Mouse (Mus musculus): ENCODE data around the gene Lmtk3. TPM values are rescaled to one million over a fixed set of nuclear protein-coding genes. Genes with fewer than 3 reads are reported as not detected.

Gene Lmtk3
- total and polyA plus RNA-seq, 2 experiments from 2014 or later = 0.31 TPM; not detected in 1

DNA sequence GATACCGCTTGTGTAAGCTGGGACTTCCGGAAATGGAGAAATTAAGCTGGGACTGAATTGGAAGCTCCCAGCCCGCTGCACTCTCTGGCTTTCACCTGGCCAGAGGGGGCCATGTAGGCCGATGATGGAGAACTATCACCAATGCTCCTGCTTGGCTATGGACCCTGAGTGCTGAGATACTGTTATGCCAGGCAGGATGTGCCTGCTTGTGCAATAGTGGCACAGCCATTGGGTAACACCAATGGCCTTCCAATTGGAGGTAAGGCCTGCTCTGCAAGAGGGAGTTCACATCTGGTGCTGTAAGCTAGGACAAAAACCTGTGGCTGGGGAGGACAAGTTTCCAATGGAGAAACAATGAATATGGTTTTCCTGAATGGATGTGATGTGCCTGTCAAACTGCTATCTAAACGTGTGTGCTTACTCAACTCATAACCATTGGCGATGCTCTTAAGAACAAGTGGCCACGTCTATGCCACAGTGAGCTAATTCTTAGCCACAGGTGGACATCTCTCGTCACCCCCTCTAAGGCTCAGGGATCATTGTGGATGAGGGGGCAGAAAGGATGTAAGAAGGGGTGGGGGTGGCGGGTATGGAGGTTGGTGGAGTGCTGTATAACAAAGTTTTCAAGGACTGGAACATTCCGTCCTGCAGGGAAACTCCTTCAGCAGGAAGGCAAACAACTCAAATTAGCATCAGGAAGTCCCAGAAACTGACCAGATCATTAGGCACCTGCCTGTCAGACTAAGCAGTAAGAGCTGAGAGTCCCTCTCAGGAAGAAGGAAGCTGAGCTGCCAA is 59.6 kb downstream of the Lmtk3 start:
- Histone ChIP-seq H3K9ac (replicated peaks; ENCODE audit: low read depth, low read length) (no peak overlapping the region), H3K4me1 (ENCODE audit: control insufficient read depth, insufficient read depth) (no peaks in the 10 kb centered on the region), H3K36me3 (replicated peaks; ENCODE audit: control insufficient read depth, insufficient read depth, low read length) (no peaks in the 10 kb centered on the region), H3K4me3 (ENCODE audit: low read depth, low read length) (no peak overlapping the region), H3K27me3 (ENCODE audit: control insufficient read depth, insufficient read depth, low read length) (0 out of 2 replicates have a peak, but pooled peaks cover 18% of the 10 kb centered on the region), H3K27ac (ENCODE audit: low read depth) (no peak overlapping the region), H3K9me3 (replicated peaks; ENCODE audit: control insufficient read depth, low read length) (no peaks in the 10 kb centered on the region), H3K4me2 (ENCODE audit: low read depth, low read length) (no peak overlapping the region)
- no peak for TF ChIP-seq CTCF (IDR thresholded peaks at IDR 0.05; ENCODE audit: low read depth)
- no peak for TF ChIP-seq EP300 (IDR thresholded peaks at IDR 0.05; ENCODE audit: low read depth)
- WGBS = 77% methylated on average over 10 of the region's 10 CpGs
- ATAC-seq (ENCODE audit: insufficient read depth, low read depth) = no peak
- no peak for DNase-seq (ENCODE audit: low spot score)

DNA sequence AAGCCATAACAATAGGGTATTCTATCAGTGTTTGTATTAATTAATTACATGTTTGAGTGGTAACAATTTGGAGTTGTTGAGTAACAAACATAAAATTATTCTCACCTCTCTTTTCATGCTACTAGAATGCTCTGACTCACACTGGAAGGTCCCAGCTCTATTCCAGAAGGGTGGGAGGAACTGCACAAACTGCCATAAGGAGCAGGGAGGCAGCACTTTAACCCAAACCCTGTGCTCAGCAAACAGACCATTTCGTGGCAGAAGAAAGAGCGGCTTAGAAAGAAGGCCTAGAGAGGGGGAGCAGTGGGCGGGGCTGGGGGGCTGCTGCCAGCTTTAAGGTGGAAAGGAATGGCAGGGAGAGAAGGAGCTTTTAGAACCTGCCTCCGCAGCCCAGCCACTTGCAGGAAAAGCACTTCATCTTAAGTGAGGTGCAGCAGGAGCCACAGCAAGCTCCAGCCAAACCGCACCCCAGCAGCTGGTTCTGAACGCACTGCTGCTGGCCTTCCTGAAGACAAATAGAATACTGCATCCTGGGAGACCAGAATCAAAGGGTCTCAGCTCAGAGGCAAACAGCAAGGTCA is 65.0 kb downstream of the Lmtk3 start:
- ATAC-seq (ENCODE audit: insufficient read depth, low read depth) = no peak
- Histone ChIP-seq H3K36me3 (replicated peaks; ENCODE audit: control insufficient read depth, insufficient read depth, low read length) (no peaks in the 10 kb centered on the region), H3K27me3 (ENCODE audit: control insufficient read depth, insufficient read depth, low read length) (peaks cover 15% of the 10 kb centered on the region; the same call in 1 of the 2 replicates), H3K4me3 (ENCODE audit: low read depth, low read length) (no peak overlapping the region), H3K9ac (replicated peaks; ENCODE audit: low read depth, low read length) (no peak overlapping the region), H3K9me3 (replicated peaks; ENCODE audit: control insufficient read depth, low read length) (no peaks in the 10 kb centered on the region), H3K4me2 (ENCODE audit: low read depth, low read length) (no peak overlapping the region), H3K4me1 (ENCODE audit: control insufficient read depth, insufficient read depth) (no peaks in the 10 kb centered on the region), H3K27ac (ENCODE audit: low read depth) (no peak overlapping the region)
- 20% methylated on average over 6 of the region's 6 CpGs for WGBS
- DNase-seq (ENCODE audit: low spot score) = no peak
- TF ChIP-seq CTCF (IDR thresholded peaks at IDR 0.05; ENCODE audit: low read depth) (no peak), EP300 (IDR thresholded peaks at IDR 0.05; ENCODE audit: low read depth) (no peak)

DNA sequence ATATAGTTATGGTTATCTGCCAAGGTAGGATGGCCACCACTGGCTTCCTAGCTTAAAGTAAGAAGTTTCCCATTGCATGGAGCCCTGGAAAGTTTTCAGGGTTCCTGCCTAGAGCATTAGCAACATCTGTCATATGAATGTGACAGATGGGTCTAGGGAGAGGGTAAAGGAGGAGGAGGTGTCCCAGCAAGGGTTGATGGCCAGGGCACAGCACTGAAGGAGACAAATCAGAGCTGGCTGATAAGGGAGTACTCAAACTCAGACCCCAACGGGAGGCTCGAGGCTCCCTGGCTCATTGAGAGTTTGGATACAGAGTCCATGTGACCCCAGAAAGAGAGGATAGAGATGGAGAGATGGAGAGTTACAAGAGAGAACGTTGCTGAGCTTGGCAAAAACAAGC is 67.1 kb downstream of the Lmtk3 start:
- no peak for TF ChIP-seq EP300 (IDR thresholded peaks at IDR 0.05; ENCODE audit: low read depth)
- TF ChIP-seq CTCF (IDR thresholded peaks at IDR 0.05; ENCODE audit: low read depth) = no peak

DNA sequence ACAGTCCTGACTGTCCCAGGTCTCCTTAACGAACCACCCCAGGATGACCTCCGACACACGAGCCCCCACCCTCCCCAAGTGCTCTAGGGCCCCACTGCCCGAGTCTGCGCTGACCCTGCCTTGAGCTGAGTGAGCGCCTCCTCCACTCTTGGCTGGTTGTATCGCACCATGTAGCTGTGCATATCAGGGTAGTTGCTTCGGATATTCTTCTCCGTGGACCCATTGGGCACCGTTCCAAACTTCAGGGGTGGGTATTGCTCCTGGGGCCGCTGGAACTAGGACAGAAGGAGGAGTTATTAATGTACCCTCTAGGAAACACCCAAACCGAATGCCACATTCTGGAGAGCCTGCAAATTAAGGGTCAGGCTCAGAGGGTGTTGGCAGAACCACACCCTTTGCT is 69.6 kb downstream of the Lmtk3 start:
- H3K9me3 ChIP-seq (replicated peaks; ENCODE audit: control insufficient read depth, low read length) = no peaks in the 10 kb centered on the region
- H3K4me2 ChIP-seq (ENCODE audit: low read depth, low read length) = no peak overlapping the region
- no peak overlapping the region for H3K9ac ChIP-seq (replicated peaks; ENCODE audit: low read depth, low read length)
- peaks cover 5% of the 10 kb centered on the region; the same call in 1 of the 2 replicates for H3K4me1 ChIP-seq (ENCODE audit: control insufficient read depth, insufficient read depth)
- no peak for TF ChIP-seq CTCF (IDR thresholded peaks at IDR 0.05; ENCODE audit: low read depth)
- no peak for TF ChIP-seq EP300 (IDR thresholded peaks at IDR 0.05; ENCODE audit: low read depth)
- H3K27me3 ChIP-seq (ENCODE audit: control insufficient read depth, insufficient read depth, low read length) = peaks cover 32% of the 10 kb centered on the region
- WGBS = 77% methylated on average over 12 of the region's 12 CpGs
- ATAC-seq (ENCODE audit: insufficient read depth, low read depth) (no peak), DNase-seq (ENCODE audit: low spot score) (no peak)
- no peak overlapping the region for H3K27ac ChIP-seq (ENCODE audit: low read depth)
- no peak overlapping the region for H3K4me3 ChIP-seq (ENCODE audit: low read depth, low read length)
- no peaks in the 10 kb centered on the region for H3K36me3 ChIP-seq (replicated peaks; ENCODE audit: control insufficient read depth, insufficient read depth, low read length)

More for the DNA sequence above, 67.1 kb downstream of the Lmtk3 start:
- Histone ChIP-seq H3K9me3 (replicated peaks; ENCODE audit: control insufficient read depth, low read length) (no peaks in the 10 kb centered on the region), H3K4me3 (ENCODE audit: low read depth, low read length) (no peak overlapping the region), H3K27me3 (ENCODE audit: control insufficient read depth, insufficient read depth, low read length) (peaks cover 15% of the 10 kb centered on the region; the same call in 1 of the 2 replicates), H3K9ac (replicated peaks; ENCODE audit: low read depth, low read length) (no peak overlapping the region), H3K36me3 (replicated peaks; ENCODE audit: control insufficient read depth, insufficient read depth, low read length) (no peaks in the 10 kb centered on the region), H3K4me1 (ENCODE audit: control insufficient read depth, insufficient read depth) (no peaks in the 10 kb centered on the region), H3K4me2 (ENCODE audit: low read depth, low read length) (no peak overlapping the region), H3K27ac (ENCODE audit: low read depth) (no peak overlapping the region)
- no peak for DNase-seq (ENCODE audit: low spot score)
- ATAC-seq (ENCODE audit: insufficient read depth, low read depth) = no peak
- 46% methylated on average over 3 of the region's 3 CpGs for WGBS

Other genes starting within 250 kb of the Lmtk3 start
- gene Hsd17b14, start 228.8 kb upstream of the Lmtk3 start, total RNA-seq (2014; rRNA removed; ENCODE audit: low replicate concordance) = not detected in 2 replicates
- 0.11 and 0.34 TPM in 2 replicates for gene Hsd17b14, start 228.8 kb upstream of the Lmtk3 start, polyA plus RNA-seq (2015; fragmentation: Nextera tagmentation; extraction: Ambion mirVana)
- 70.6 and 97.2 TPM in 2 replicates for gene Bcat2, start 213.6 kb upstream of the Lmtk3 start, total RNA-seq (2014; rRNA removed; ENCODE audit: low replicate concordance)
- 73.7 and 74.8 TPM in 2 replicates for gene Bcat2, start 213.6 kb upstream of the Lmtk3 start, polyA plus RNA-seq (2015; fragmentation: Nextera tagmentation; extraction: Ambion mirVana)
- gene Fgf21, start 168.2 kb upstream of the Lmtk3 start, total RNA-seq (2014; rRNA removed; ENCODE audit: low replicate concordance) = not detected in 2 replicates
- gene Fgf21, start 168.2 kb upstream of the Lmtk3 start, polyA plus RNA-seq (2015; fragmentation: Nextera tagmentation; extraction: Ambion mirVana) = 0.12 TPM in 1 of 2 replicates, not detected in the other
- gene Fut1, start 166.4 kb upstream of the Lmtk3 start, total RNA-seq (2014; rRNA removed; ENCODE audit: low replicate concordance) = not detected in 2 replicates
- not detected in 2 replicates for gene Fut1, start 166.4 kb upstream of the Lmtk3 start, polyA plus RNA-seq (2015; fragmentation: Nextera tagmentation; extraction: Ambion mirVana)
- 0.53 TPM in 1 of 2 replicates, not detected in the other for gene Izumo1, start 161.9 kb upstream of the Lmtk3 start, total RNA-seq (2014; rRNA removed; ENCODE audit: low replicate concordance)
- 0.11 and 0.23 TPM in 2 replicates for gene Izumo1, start 161.9 kb upstream of the Lmtk3 start, polyA plus RNA-seq (2015; fragmentation: Nextera tagmentation; extraction: Ambion mirVana)
- gene Rasip1, start 156.2 kb upstream of the Lmtk3 start, total RNA-seq (2014; rRNA removed; ENCODE audit: low replicate concordance) = 68.8 and 77.6 TPM in 2 replicates
- 13.7 and 14.3 TPM in 2 replicates for gene Rasip1, start 156.2 kb upstream of the Lmtk3 start, polyA plus RNA-seq (2015; fragmentation: Nextera tagmentation; extraction: Ambion mirVana)
- 5.6 and 6.5 TPM in 2 replicates for gene Mamstr, start 143.8 kb upstream of the Lmtk3 start, total RNA-seq (2014; rRNA removed; ENCODE audit: low replicate concordance)
- gene Mamstr, start 143.8 kb upstream of the Lmtk3 start, polyA plus RNA-seq (2015; fragmentation: Nextera tagmentation; extraction: Ambion mirVana) = 7.2 and 7.7 TPM in 2 replicates
- not detected in 2 replicates for gene Fut2, start 117.3 kb upstream of the Lmtk3 start, total RNA-seq (2014; rRNA removed; ENCODE audit: low replicate concordance)
- 1.5 and 1.7 TPM in 2 replicates for gene Fut2, start 117.3 kb upstream of the Lmtk3 start, polyA plus RNA-seq (2015; fragmentation: Nextera tagmentation; extraction: Ambion mirVana)
- not detected in 2 replicates for gene Ntn5, start 99.7 kb upstream of the Lmtk3 start, total RNA-seq (2014; rRNA removed; ENCODE audit: low replicate concordance)
- gene Ntn5, start 99.7 kb upstream of the Lmtk3 start, polyA plus RNA-seq (2015; fragmentation: Nextera tagmentation; extraction: Ambion mirVana) = 0.11 TPM in 1 of 2 replicates, not detected in the other
- gene Sec1, start 89.3 kb upstream of the Lmtk3 start, total RNA-seq (2014; rRNA removed; ENCODE audit: low replicate concordance) = 0.62 and 1.3 TPM in 2 replicates
- gene Sec1, start 89.3 kb upstream of the Lmtk3 start, polyA plus RNA-seq (2015; fragmentation: Nextera tagmentation; extraction: Ambion mirVana) = 0.16 and 0.33 TPM in 2 replicates
- gene Car11, start 83.9 kb upstream of the Lmtk3 start, total RNA-seq (2014; rRNA removed; ENCODE audit: low replicate concordance) = 1.6 and 3.0 TPM in 2 replicates
- gene Car11, start 83.9 kb upstream of the Lmtk3 start, polyA plus RNA-seq (2015; fragmentation: Nextera tagmentation; extraction: Ambion mirVana) = 2.5 and 2.8 TPM in 2 replicates
- gene Dbp, start 78.7 kb upstream of the Lmtk3 start, total RNA-seq (2014; rRNA removed; ENCODE audit: low replicate concordance) = 29.3 and 37.4 TPM in 2 replicates
- 21.9 and 24.9 TPM in 2 replicates for gene Dbp, start 78.7 kb upstream of the Lmtk3 start, polyA plus RNA-seq (2015; fragmentation: Nextera tagmentation; extraction: Ambion mirVana)
- gene Rpl18, start 68.3 kb upstream of the Lmtk3 start, total RNA-seq (2014; rRNA removed; ENCODE audit: low replicate concordance) = 1,259 and 1,310 TPM in 2 replicates
- 479 and 486 TPM in 2 replicates for gene Rpl18, start 68.3 kb upstream of the Lmtk3 start, polyA plus RNA-seq (2015; fragmentation: Nextera tagmentation; extraction: Ambion mirVana)
- gene Sphk2, start 65.7 kb upstream of the Lmtk3 start, total RNA-seq (2014; rRNA removed; ENCODE audit: low replicate concordance) = 19.5 and 23.3 TPM in 2 replicates
- 11.1 and 11.4 TPM in 2 replicates for gene Sphk2, start 65.7 kb upstream of the Lmtk3 start, polyA plus RNA-seq (2015; fragmentation: Nextera tagmentation; extraction: Ambion mirVana)
- gene Fam83e, start 62.5 kb upstream of the Lmtk3 start, total RNA-seq (2014; rRNA removed; ENCODE audit: low replicate concordance) = not detected in 2 replicates
- 0.07 and 0.26 TPM in 2 replicates for gene Fam83e, start 62.5 kb upstream of the Lmtk3 start, polyA plus RNA-seq (2015; fragmentation: Nextera tagmentation; extraction: Ambion mirVana)
- not detected in 2 replicates for gene Spaca4, start 57.9 kb upstream of the Lmtk3 start, total RNA-seq (2014; rRNA removed; ENCODE audit: low replicate concordance)
- not detected in 2 replicates for gene Spaca4, start 57.9 kb upstream of the Lmtk3 start, polyA plus RNA-seq (2015; fragmentation: Nextera tagmentation; extraction: Ambion mirVana)
- gene Sult2b1, start 931 bp downstream of the Lmtk3 start, total RNA-seq (2014; rRNA removed; ENCODE audit: low replicate concordance) = not detected in 2 replicates
- gene Sult2b1, start 931 bp downstream of the Lmtk3 start, polyA plus RNA-seq (2015; fragmentation: Nextera tagmentation; extraction: Ambion mirVana) = 0.23 and 0.27 TPM in 2 replicates
- gene Cyth2, start 30.8 kb downstream of the Lmtk3 start, total RNA-seq (2014; rRNA removed; ENCODE audit: low replicate concordance) = 99.9 and 102 TPM in 2 replicates
- gene Cyth2, start 30.8 kb downstream of the Lmtk3 start, polyA plus RNA-seq (2015; fragmentation: Nextera tagmentation; extraction: Ambion mirVana) = 86.5 and 90.0 TPM in 2 replicates
- 0.35 TPM in 1 of 2 replicates, not detected in the other for gene Kcnj14, start 41.0 kb downstream of the Lmtk3 start, total RNA-seq (2014; rRNA removed; ENCODE audit: low replicate concordance)
- gene Kcnj14, start 41.0 kb downstream of the Lmtk3 start, polyA plus RNA-seq (2015; fragmentation: Nextera tagmentation; extraction: Ambion mirVana) = 0.26 and 0.29 TPM in 2 replicates
- gene Grwd1, start 47.2 kb downstream of the Lmtk3 start, total RNA-seq (2014; rRNA removed; ENCODE audit: low replicate concordance) = 26.7 and 28.8 TPM in 2 replicates
- gene Grwd1, start 47.2 kb downstream of the Lmtk3 start, polyA plus RNA-seq (2015; fragmentation: Nextera tagmentation; extraction: Ambion mirVana) = 19.3 and 22.7 TPM in 2 replicates
- 279 and 304 TPM in 2 replicates for gene Kdelr1, start 89.0 kb downstream of the Lmtk3 start, total RNA-seq (2014; rRNA removed; ENCODE audit: low replicate concordance)
- gene Kdelr1, start 89.0 kb downstream of the Lmtk3 start, polyA plus RNA-seq (2015; fragmentation: Nextera tagmentation; extraction: Ambion mirVana) = 58.5 and 62.4 TPM in 2 replicates
- 1.0 and 3.1 TPM in 2 replicates for gene Grin2d, start 94.6 kb downstream of the Lmtk3 start, total RNA-seq (2014; rRNA removed; ENCODE audit: low replicate concordance)
- gene Grin2d, start 94.6 kb downstream of the Lmtk3 start, polyA plus RNA-seq (2015; fragmentation: Nextera tagmentation; extraction: Ambion mirVana) = 0.12 and 0.16 TPM in 2 replicates
- 0.27 TPM in 1 of 2 replicates, not detected in the other for gene Syngr4, start 113.0 kb downstream of the Lmtk3 start, total RNA-seq (2014; rRNA removed; ENCODE audit: low replicate concordance)
- gene Syngr4, start 113.0 kb downstream of the Lmtk3 start, polyA plus RNA-seq (2015; fragmentation: Nextera tagmentation; extraction: Ambion mirVana) = 0.58 and 0.71 TPM in 2 replicates
- 94.0 and 124 TPM in 2 replicates for gene Tmem143, start 113.2 kb downstream of the Lmtk3 start, total RNA-seq (2014; rRNA removed; ENCODE audit: low replicate concordance)
- gene Tmem143, start 113.2 kb downstream of the Lmtk3 start, polyA plus RNA-seq (2015; fragmentation: Nextera tagmentation; extraction: Ambion mirVana) = 11.7 and 12.0 TPM in 2 replicates
- 43.4 and 46.1 TPM in 2 replicates for gene Emp3, start 137.7 kb downstream of the Lmtk3 start, total RNA-seq (2014; rRNA removed; ENCODE audit: low replicate concordance)
- gene Emp3, start 137.7 kb downstream of the Lmtk3 start, polyA plus RNA-seq (2015; fragmentation: Nextera tagmentation; extraction: Ambion mirVana) = 73.0 and 75.6 TPM in 2 replicates
- gene Ccdc114, start 140.3 kb downstream of the Lmtk3 start, total RNA-seq (2014; rRNA removed; ENCODE audit: low replicate concordance) = 1.2 and 1.7 TPM in 2 replicates
- 2.2 and 2.9 TPM in 2 replicates for gene Ccdc114, start 140.3 kb downstream of the Lmtk3 start, polyA plus RNA-seq (2015; fragmentation: Nextera tagmentation; extraction: Ambion mirVana)
- not detected in 2 replicates for gene Abcc6, start 246.6 kb downstream of the Lmtk3 start, total RNA-seq (2014; rRNA removed; ENCODE audit: low replicate concordance)
- gene Abcc6, start 246.6 kb downstream of the Lmtk3 start, polyA plus RNA-seq (2015; fragmentation: Nextera tagmentation; extraction: Ambion mirVana) = not detected in 2 replicates
- 35.7 and 42.3 TPM in 2 replicates for gene Nomo1, start 250.0 kb downstream of the Lmtk3 start, total RNA-seq (2014; rRNA removed; ENCODE audit: low replicate concordance)
- gene Nomo1, start 250.0 kb downstream of the Lmtk3 start, polyA plus RNA-seq (2015; fragmentation: Nextera tagmentation; extraction: Ambion mirVana) = 20.9 and 23.6 TPM in 2 replicates